Mouse (Mus musculus) retina, postnatal 7 days (tissue): ENCODE data around the gene Adam22.
"Not testable (repeated sequence)": the region's sequence is repeated elsewhere in the genome, so short reads cannot be mapped to it uniquely, and the experiment has no call there.

Experiments
- DNase-seq: peaks from one replicate; pipeline ENCODE4 v3.0.0-alpha.2; 2012; ENCODE audit warnings: low read depth, low spot score

Gene Adam22

DNA sequence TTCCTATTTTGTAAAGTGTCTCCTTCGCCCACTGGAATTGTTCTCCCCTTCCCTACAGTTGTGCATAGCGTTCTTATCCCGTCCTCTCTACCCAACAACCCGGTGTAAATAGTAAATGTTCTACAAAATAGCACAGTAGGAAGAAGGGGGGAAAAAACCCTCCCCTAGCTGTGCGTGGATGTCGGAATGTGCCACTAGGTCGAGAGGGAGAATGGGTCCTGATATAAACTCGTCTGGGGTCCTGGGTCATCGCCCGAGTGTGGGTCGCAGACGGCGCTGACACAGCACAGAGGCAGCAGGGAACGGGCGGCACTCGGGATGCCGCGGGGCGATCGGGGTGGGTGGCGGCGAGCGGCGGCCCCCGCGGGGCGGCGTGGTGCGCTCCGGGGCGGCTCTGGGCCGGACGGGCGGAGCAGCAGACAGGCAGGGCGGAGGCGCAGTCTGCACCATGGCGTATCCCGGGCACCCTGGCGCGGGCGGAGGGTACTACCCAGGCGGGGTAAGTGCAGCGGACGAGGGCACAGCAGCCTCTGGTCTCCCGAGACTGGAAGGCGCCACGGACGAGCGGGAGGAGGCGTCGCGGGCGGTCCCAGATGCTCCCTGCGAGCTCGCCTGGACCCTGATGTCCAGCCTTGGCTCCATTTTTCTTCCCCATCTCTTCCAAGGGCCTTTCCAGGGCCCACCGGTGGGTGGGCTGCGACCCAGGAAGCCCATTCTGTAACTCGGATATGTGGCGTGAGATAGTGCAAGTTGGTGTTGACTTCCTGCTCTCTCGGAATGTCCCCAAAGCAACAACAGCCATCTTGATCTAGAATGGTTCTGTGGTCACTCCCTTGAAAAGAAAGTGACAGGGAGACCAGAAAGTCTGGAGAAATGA, 311.6 kb downstream of the Adam22 start:
- peak; percentile 32 for DNase-seq

DNA sequence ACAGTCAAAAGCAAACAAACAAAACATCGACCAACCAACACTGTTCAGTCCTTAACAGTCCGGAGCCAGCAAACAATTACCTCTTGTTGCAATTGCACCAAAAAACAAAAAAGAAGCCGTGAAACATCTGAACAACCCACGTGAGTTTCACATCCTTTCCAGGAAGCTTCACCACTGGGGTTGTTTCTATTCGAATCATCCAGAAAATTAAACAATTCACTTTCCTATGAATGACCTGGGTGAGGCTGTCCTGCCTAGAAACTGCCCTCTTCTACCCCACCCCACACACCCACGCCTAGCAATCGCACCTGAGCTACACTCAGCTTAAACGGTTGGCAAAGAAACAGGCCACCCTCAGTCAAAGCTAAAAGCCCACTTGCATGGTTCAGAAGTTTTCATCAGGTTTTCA, 312.2 kb downstream of the Adam22 start:
- DNase-seq: no peak

DNA sequence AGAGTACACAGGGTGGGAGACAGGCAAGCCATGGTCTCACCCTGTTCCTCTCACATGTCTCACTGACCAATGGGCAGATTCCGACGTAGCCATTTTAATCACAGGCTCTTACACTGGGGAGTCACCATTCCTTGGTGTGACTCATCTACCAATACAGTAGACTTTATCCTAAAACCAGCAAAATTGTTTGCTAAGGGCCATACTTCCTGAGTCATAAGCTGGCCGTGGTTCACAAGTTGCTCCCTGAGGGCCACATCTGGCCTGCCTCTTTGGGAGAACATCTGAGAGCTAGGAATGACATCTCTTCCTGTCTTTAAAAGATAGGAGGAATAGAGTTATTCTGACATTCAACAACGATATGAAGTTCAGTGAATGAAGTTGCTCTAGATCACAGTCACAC, 314.1 kb downstream of the Adam22 start:
- no peak for DNase-seq

DNA sequence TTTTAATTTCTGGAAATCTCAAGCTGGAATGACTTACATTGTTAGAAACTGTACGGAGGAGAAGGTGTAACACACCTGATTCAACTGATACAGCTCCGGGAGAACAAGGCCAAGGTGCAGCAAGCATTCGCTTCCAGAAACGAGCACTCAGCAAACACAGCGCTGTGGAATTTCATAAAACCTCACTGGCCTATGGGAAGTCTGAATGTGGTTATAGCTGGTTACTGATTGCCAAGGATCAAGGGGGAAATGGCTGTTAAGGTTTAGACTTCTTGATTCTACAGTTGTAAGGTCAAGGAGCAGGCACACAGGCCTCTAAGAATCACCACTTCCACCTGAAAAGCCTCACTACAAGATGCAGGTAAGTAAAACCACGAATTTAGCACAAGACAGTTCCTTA, 322.1 kb downstream of the Adam22 start, which contains the start of gene Sri:
Gene Sri (plus strand): TSS at position 224 of the 400 bp plus-strand sequence.
- DNase-seq: no peak

DNA sequence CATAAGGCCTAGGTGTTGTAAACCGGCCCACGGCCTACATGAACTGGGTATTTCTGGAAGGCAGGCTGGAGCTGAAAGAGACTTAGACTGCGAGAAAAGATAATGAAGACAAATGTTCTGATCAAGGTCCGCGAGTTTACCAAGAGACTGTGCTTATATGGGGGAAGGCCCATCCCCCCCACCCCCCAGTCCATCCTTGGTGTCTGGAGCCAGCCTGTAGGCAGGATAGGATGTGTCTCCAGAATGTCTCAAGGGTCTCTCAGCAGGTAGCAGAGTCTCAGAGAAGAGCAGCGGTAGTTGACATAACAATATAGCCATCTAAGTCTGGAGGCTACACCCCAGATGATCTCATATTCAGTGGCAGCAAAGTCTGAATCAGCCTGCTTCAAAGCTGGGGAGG, 333.4 kb downstream of the Adam22 start:
- not testable (repeated sequence) for DNase-seq
